Mouse (Mus musculus) liver, embryonic 14.5 days (tissue): Measurements from ENCODE around the gene Mylk.

ENCODE experiments used
- CTCF ChIP-seq: IDR thresholded peaks from 2 replicates; pipeline ENCODE4 v1.5.1; 2016; ENCODE audit warnings: antibody characterized with exemption, low read depth, control low read depth
- EP300 ChIP-seq: IDR thresholded peaks from 2 replicates; pipeline ENCODE4 v1.6.1; 2016; ENCODE audit warnings: antibody characterized with exemption, low read depth

- TF ChIP-seq EP300 (no peak), CTCF (no peak)
Measured at GRCm38 (mm10) chr16:34997052-34997451, 252.0 kb downstream of the Mylk start.
